Mouse (Mus musculus): Measurements from ENCODE around the gene Narf. TPM values are rescaled to one million over a fixed set of nuclear protein-coding genes. Genes with fewer than 3 reads are reported as not detected.

The Narf gene
- polyA plus RNA-seq, 1 experiment from 2014 or later: 93.1 TPM

DNA sequence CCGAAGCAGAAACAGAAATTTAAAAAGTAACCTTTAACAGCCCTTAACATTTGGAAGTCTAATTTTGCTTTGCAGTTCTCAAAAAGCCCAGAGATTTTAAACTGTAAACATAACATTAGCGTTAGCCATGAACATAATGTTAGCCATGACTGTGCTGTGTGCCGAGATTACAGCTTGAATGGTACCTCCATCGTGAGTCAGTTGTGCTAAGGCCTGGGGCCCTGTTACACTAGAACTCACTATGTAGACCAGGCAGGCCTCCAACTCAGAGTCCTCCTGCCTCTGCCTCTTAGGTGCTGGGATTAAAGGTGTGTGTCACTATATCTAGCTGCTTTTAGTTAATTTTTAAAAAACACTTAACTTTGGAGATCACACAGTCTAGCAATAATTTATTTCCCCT, 5.9 kb upstream of the Narf start:
- Histone ChIP-seq H3K4me2 (ENCODE audit: low read length) (no peak overlapping the region), H3K4me1 (ENCODE audit: control insufficient read depth, insufficient read depth, low read length) (peaks cover 27% of the 10 kb centered on the region), H3K9me3 (replicated peaks; ENCODE audit: control insufficient read depth, low read length, poor library complexity, severe bottlenecking) (no peaks in the 10 kb centered on the region), H3K9ac (ENCODE audit: low read depth, low read length) (no peak overlapping the region), H3K27me3 (ENCODE audit: control insufficient read depth, insufficient read depth, low read depth, low read length) (no peaks in the 10 kb centered on the region), H3K36me3 (ENCODE audit: control insufficient read depth, insufficient read depth, low read length) (no peaks in the 10 kb centered on the region), H3K4me3 (ENCODE audit: low read depth, low read length) (no peak overlapping the region), H3K27ac (ENCODE audit: low read length) (no peak overlapping the region)
- WGBS: 85% methylated on average over 4 of the region's 4 CpGs
- no peak for ATAC-seq

DNA sequence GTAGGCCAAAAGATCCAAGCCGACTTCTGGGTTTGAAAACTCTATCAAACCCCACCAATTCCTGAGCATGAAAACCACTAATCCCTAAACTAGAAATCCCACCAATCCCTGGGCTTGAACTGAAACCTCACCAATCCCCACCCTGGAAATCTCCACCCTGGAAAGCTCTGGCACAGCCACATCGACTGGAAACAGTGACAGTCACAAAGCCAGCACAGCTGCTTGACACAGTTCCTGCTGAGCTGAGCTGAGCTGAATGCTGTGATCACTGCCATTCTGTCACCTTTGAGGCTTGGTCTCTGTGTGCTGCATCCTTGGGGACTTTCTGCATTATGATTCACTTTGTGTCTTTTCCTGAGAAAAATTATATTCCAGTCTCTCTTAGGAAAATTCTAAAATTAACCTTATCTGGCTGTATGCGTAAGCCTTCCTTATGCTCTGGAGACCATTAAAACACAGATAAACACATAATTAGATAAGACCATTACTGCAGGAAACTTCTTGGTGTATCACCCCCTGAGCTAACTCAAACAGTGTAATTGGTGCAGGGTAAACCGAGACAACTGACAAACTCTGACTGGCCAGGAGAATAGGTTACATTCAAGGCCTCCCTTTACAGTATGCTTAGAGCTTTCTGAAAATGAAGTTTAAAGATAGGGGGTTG, 5.3 kb upstream of the Narf start:
- 46% methylated on average over 4 of the region's 4 CpGs for WGBS
- no peak for ATAC-seq
- Histone ChIP-seq H3K36me3 (ENCODE audit: control insufficient read depth, insufficient read depth, low read length) (no peaks in the 10 kb centered on the region), H3K9ac (ENCODE audit: low read depth, low read length) (no peak overlapping the region), H3K27ac (ENCODE audit: low read length) (no peak overlapping the region), H3K27me3 (ENCODE audit: control insufficient read depth, insufficient read depth, low read depth, low read length) (no peaks in the 10 kb centered on the region), H3K4me1 (ENCODE audit: control insufficient read depth, insufficient read depth, low read length) (peaks cover 27% of the 10 kb centered on the region), H3K4me2 (ENCODE audit: low read length) (no peak overlapping the region), H3K9me3 (replicated peaks; ENCODE audit: control insufficient read depth, low read length, poor library complexity, severe bottlenecking) (no peaks in the 10 kb centered on the region), H3K4me3 (ENCODE audit: low read depth, low read length) (no peak overlapping the region)

DNA sequence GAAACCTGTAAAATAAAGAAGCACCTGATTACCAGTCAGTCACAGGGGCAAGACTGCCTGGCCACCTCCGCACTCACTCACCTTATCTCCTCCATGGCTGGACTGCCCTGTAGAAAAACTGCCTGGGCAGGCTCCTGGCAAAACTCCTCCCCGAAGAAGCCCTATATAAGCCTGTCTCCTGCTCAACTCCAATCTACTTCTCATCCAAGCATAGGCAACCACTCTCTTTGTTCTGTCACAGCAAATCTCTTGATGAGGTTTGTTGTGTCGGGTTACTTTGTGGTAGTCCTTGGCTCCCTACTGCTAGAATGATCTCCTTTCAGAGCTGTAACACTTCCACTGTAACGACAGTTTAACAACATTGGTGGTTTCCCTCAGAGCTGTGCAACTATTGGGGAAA, 4.3 kb upstream of the Narf start:
- H3K9ac ChIP-seq (ENCODE audit: low read depth, low read length): no peak overlapping the region
- no peak overlapping the region for H3K27ac ChIP-seq (ENCODE audit: low read length)
- no peaks in the 10 kb centered on the region for H3K36me3 ChIP-seq (ENCODE audit: control insufficient read depth, insufficient read depth, low read length)
- no peaks in the 10 kb centered on the region for H3K27me3 ChIP-seq (ENCODE audit: control insufficient read depth, insufficient read depth, low read depth, low read length)
- no peak overlapping the region for H3K4me2 ChIP-seq (ENCODE audit: low read length)
- peaks cover 20% of the 10 kb centered on the region for H3K4me1 ChIP-seq (ENCODE audit: control insufficient read depth, insufficient read depth, low read length)
- H3K9me3 ChIP-seq (replicated peaks; ENCODE audit: control insufficient read depth, low read length, poor library complexity, severe bottlenecking): no peaks in the 10 kb centered on the region
- WGBS: 36% methylated on average over 4 of the region's 4 CpGs
- no peak overlapping the region for H3K4me3 ChIP-seq (ENCODE audit: low read depth, low read length)
- ATAC-seq: no peak

DNA sequence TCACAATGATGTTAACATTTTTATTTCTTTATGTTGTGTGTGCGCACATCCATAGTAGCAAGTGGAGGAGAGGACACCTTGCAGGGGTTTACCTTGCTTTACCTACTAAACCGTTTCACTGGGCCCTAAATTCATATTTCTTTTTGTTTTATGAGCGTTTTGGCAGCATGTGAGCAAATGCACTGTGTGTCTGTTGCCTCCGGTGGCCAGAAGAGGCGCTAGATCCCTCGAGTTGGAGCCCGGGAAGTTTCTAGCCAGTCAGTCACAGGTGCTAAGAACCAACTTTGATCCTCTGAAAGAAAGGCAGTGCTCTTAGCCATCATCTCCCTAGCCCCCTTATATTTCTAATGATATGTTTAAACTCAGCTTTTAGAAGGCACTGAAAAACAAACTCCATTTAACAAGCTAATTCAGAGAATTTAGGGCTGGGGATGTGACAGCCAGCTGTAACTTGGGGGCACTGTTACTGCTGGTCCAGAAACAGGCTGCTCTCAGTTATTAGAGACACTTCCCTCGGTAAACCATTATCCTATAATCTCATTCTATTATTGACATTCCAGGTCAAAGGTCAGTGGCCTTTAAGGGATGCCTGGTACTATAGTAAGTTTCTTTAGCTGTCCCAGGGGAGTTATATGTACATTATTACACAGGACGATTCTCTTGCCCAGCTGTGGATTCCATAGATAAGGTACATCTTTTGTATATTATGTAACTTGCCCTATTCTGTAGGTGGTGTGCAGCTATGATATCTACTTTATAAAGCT, 1.4 kb upstream of the Narf start:
- 23% methylated on average over 9 of the region's 9 CpGs for WGBS
- Histone ChIP-seq H3K9ac (ENCODE audit: low read depth, low read length) (no peak overlapping the region), H3K4me2 (ENCODE audit: low read length) (peak overlapping the region; percentile 57), H3K4me1 (ENCODE audit: control insufficient read depth, insufficient read depth, low read length) (peaks cover 27% of the 10 kb centered on the region), H3K9me3 (replicated peaks; ENCODE audit: control insufficient read depth, low read length, poor library complexity, severe bottlenecking) (no peaks in the 10 kb centered on the region), H3K36me3 (ENCODE audit: control insufficient read depth, insufficient read depth, low read length) (no peaks in the 10 kb centered on the region; the same call in 1 of the 2 replicates), H3K4me3 (ENCODE audit: low read depth, low read length) (no peak overlapping the region; the same call in 1 of the 2 replicates), H3K27me3 (ENCODE audit: control insufficient read depth, insufficient read depth, low read depth, low read length) (no peaks in the 10 kb centered on the region), H3K27ac (ENCODE audit: low read length) (peak overlapping the region; percentile 100)
- ATAC-seq: no peak

DNA sequence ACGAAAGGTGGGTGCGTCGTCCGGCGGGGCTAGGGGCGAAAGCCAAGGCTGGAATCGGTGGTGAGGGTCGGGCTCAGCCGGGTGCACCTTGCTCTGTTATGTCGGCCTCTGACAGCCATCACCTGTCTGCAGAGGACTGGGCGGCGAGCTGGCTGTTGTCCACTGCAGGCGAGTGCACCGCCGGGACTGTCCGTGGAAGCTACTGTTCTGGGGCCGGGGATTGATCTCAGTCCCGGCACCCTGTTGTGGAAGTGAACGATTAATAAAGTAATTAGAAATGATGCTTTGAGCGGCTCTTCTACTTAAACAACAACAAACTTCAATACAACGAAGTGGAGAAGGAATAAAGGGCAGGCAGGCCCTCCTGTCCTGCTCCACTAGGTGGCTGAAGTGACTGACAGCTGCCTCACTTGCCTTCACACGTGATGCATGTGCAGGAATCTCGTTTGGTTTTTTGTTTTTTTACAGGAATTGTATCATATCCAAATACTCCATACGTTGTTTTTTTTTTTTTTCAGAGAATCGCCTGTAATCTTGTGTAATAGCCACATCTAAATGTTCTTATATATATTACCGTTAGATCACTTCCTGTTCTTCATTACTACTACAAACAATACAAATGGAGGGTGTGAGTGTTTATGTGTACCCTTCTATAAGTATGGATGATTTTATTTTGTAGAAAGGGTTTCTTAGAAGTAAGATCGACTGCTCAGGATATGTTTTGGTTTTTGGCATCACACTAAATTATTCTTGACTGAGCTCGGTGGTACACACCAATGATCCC, 484 bp downstream of the Narf start:
- Histone ChIP-seq H3K9me3 (replicated peaks; ENCODE audit: control insufficient read depth, low read length, poor library complexity, severe bottlenecking) (no peaks in the 10 kb centered on the region), H3K9ac (ENCODE audit: low read depth, low read length) (peak overlapping the region; percentile 91), H3K36me3 (ENCODE audit: control insufficient read depth, insufficient read depth, low read length) (no peaks in the 10 kb centered on the region; the same call in 1 of the 2 replicates), H3K4me1 (ENCODE audit: control insufficient read depth, insufficient read depth, low read length) (peaks cover 29% of the 10 kb centered on the region), H3K4me2 (ENCODE audit: low read length) (peak overlapping the region; percentile 76), H3K27me3 (ENCODE audit: control insufficient read depth, insufficient read depth, low read depth, low read length) (no peaks in the 10 kb centered on the region), H3K4me3 (ENCODE audit: low read depth, low read length) (peak overlapping the region; percentile 84), H3K27ac (ENCODE audit: low read length) (peak overlapping the region; percentile 100)
- peak; percentile 12; the same call in 1 of the 2 replicates for ATAC-seq
- 4% methylated on average over 28 of the region's 28 CpGs for WGBS

DNA sequence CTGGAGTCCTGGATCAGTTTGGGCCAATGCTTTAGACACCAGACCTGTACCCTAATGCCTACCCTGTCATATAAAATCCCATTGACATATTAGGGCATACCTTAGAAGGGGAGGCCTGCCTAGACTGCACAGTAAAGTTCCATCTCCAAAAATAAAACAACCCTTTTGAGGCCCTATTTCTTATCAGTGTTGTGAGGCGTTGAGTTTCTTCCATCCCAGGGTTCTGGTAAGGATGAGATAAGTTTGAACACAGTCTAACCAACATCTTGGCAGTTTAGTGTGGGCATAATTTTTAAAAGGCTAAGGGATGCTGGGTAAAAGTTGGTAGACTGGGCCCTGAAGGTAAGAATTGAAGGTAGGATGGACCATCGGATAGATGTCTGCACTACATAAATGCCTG, 2.6 kb downstream of the Narf start:
- Histone ChIP-seq H3K4me2 (ENCODE audit: low read length) (no peak overlapping the region; the same call in 1 of the 2 replicates), H3K4me1 (ENCODE audit: control insufficient read depth, insufficient read depth, low read length) (peaks cover 29% of the 10 kb centered on the region), H3K9ac (ENCODE audit: low read depth, low read length) (no peak overlapping the region)

DNA sequence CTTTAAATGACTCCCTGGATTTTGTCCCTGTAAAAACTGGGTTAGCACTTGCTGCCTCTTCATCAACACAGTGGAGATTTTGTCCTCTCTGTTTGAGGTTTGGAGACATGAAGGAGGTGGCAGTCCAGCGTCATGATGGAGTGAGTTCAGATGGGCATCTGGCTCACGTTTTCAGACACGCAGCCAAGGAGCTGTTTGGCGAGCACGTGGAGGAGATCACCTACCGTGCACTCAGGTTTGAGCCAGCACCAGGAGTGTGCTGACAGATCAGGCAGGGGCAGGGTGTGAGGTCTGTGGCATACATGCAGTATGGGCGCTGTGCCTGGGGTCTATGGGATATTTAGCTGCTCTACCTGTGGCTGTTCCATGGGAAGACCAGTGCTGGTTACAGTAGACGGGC, 13.1 kb downstream of the Narf start:
- Histone ChIP-seq H3K36me3 (ENCODE audit: control insufficient read depth, insufficient read depth, low read length) (peaks cover 76% of the 10 kb centered on the region), H3K4me3 (ENCODE audit: low read depth, low read length) (no peak overlapping the region), H3K27ac (ENCODE audit: low read length) (no peak overlapping the region), H3K4me2 (ENCODE audit: low read length) (no peak overlapping the region), H3K27me3 (ENCODE audit: control insufficient read depth, insufficient read depth, low read depth, low read length) (no peaks in the 10 kb centered on the region), H3K4me1 (ENCODE audit: control insufficient read depth, insufficient read depth, low read length) (no peaks in the 10 kb centered on the region), H3K9ac (ENCODE audit: low read depth, low read length) (no peak overlapping the region), H3K9me3 (replicated peaks; ENCODE audit: control insufficient read depth, low read length, poor library complexity, severe bottlenecking) (no peaks in the 10 kb centered on the region)
- ATAC-seq: no peak
- 94% methylated on average over 8 of the region's 8 CpGs for WGBS

More for the DNA sequence above, 2.6 kb downstream of the Narf start:
- Histone ChIP-seq H3K9me3 (replicated peaks; ENCODE audit: control insufficient read depth, low read length, poor library complexity, severe bottlenecking) (no peaks in the 10 kb centered on the region), H3K27ac (ENCODE audit: low read length) (no peak overlapping the region), H3K27me3 (ENCODE audit: control insufficient read depth, insufficient read depth, low read depth, low read length) (no peaks in the 10 kb centered on the region), H3K36me3 (ENCODE audit: control insufficient read depth, insufficient read depth, low read length) (peaks cover 15% of the 10 kb centered on the region), H3K4me3 (ENCODE audit: low read depth, low read length) (no peak overlapping the region)
- WGBS: 92% methylated on average over 2 of the region's 2 CpGs
- no peak for ATAC-seq

DNA sequence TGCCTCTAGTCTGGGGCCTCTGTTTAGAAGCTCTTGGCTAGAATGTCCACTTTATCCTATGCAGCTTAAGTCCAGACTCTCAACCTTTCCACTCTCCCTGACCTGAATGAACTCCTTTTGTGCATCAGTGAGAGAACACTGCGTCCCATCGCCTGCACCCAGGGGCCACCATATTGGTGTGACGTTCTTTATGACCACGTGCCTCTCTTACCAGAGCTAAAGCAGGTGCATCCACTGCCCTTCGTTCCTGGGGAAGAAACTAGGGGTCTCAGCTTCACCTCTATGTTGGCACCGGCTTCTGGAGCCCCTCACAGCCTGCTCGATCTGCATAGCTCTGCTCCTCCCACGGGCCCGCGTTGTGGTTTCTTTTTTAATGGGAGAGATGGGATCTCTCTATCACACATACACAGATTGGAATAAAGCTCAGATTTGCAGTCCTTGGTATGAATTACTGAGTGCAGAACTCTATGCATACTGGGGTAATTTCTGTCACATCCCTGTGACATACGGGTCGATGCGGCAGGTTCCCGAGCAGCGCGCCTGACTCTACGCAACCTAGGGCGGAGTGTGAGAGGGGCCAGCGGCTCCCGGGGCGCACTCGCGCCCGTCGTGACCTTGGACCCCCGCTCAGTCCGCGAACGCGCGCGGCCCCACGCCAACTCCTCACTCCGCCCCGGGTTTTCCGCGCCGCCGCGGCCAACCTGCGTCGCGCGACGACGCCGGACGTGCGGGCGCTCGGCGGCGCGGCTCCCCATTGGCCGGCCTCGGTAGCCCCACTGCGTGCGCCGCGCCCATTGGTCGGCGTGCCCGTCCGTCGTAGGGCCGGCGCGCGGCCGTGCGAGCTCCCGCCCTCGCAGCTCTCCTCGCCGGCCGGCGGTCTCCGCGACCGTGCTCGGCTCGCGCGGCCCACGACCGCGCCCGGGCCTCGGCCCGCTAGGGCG, 22.4 kb downstream of the Narf start, which contains the start of gene Foxk2:
Gene Foxk2 (plus strand): TSS at position 831 of the 941 bp plus-strand sequence.
- H3K27ac ChIP-seq (ENCODE audit: low read length): peak within 1 kb of the TSS; percentile 98
- H3K27me3 ChIP-seq (ENCODE audit: control insufficient read depth, insufficient read depth, low read depth, low read length): no peaks in the 10 kb centered on the region
- ATAC-seq: peak; percentile 97
- peak within 1 kb of the TSS; percentile 99 for H3K9ac ChIP-seq (ENCODE audit: low read depth, low read length)
- peak within 1 kb of the TSS; percentile 99 for H3K4me3 ChIP-seq (ENCODE audit: low read depth, low read length)
- WGBS: under 1% methylated on average over 46 of the region's 91 CpGs
- H3K4me2 ChIP-seq (ENCODE audit: low read length): peak within 1 kb of the TSS; percentile 99
- H3K36me3 ChIP-seq (ENCODE audit: control insufficient read depth, insufficient read depth, low read length): peaks cover 12% of the 10 kb centered on the region
- H3K4me1 ChIP-seq (ENCODE audit: control insufficient read depth, insufficient read depth, low read length): peaks cover 26% of the 10 kb centered on the region
- no peaks in the 10 kb centered on the region for H3K9me3 ChIP-seq (replicated peaks; ENCODE audit: control insufficient read depth, low read length, poor library complexity, severe bottlenecking)
